Mouse (Mus musculus): ENCODE measurements around the gene Bloc1s3.
A peak's percentile ranks its signal among the peaks of the same experiment; 100 is the strongest.

- TF ChIP-seq CTCF (IDR thresholded peaks at IDR 0.05; ENCODE audit: low read depth), result peak; percentile 47
- TF ChIP-seq EP300 (IDR thresholded peaks at IDR 0.05; ENCODE audit: low read depth), result no peak
Measured at GRCm38 (mm10) chr7:19491731-19492130, 16.4 kb downstream of the Bloc1s3 start.
